Mouse (Mus musculus) ES-Bruce4 (cell line): ENCODE data around the gene Hcn2.

Experiments used
- CTCF ChIP-seq: IDR thresholded peaks from one replicate; pipeline ENCODE4 v1.8.1; 2011; ENCODE audit warnings: low read depth, low read length
- EP300 ChIP-seq: IDR thresholded peaks from 2 replicates; pipeline ENCODE4 v1.6.1; 2011; ENCODE audit warnings: low read depth, low read length; ENCODE audit not compliant: insufficient read depth
- POLR2A ChIP-seq: IDR thresholded peaks from one replicate; pipeline ENCODE4 v1.8.1; 2011; ENCODE audit warnings: low read length; ENCODE audit not compliant: insufficient read depth

DNA sequence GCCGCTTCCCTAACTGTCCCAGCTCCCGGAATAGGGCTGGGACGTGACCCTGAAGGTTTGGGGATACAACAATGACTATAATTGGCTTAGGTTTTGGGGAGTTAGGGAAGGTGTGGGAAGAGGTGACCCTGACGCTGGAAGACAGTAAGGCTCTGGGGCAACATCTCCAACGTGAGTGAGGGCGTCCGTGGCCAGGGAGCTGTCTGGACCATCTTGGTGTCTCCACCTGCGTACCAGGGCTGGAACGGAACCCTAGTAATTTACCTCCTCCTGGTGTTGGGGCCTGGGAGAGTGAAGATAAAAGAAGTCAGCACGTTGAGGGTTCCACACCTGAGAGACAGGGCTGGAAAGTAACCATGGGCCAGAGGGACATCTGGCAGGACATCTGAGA lies 11.5 kb upstream of the Hcn2 start:
- no peak for TF ChIP-seq CTCF
- TF ChIP-seq EP300 = no peak
- no peak for TF ChIP-seq POLR2A
